Mouse (Mus musculus) embryo, embryonic 11.5 days (tissue): ENCODE measurements around the gene Prrg4.
A peak's percentile ranks its signal among the peaks of the same experiment; 100 is the strongest.
"Not testable (repeated sequence)": the region's sequence is repeated elsewhere in the genome, so short reads cannot be mapped to it uniquely, and the experiment has no call there.

Source experiments
- DNase-seq: peaks from one replicate; pipeline ENCODE4 v3.0.0-alpha.2; 2012; ENCODE audit warnings: low read depth, low spot score

Prrg4 gene

GRCm38 (mm10) chr2:104842559-104842958, 7.1 kb downstream of the Prrg4 start:
- no peak for DNase-seq

- DNase-seq: no peak
These were observed 7.9 kb downstream of the Prrg4 start for GRCm38 (mm10) chr2:104841736-104842135.

- no peak for DNase-seq
These were observed 8.7 kb downstream of the Prrg4 start for GRCm38 (mm10) chr2:104840974-104841373.

- no peak for DNase-seq
These were observed 17.2 kb downstream of the Prrg4 start for GRCm38 (mm10) chr2:104832486-104832885.

- no peak for DNase-seq
These were observed 23.5 kb downstream of the Prrg4 start for GRCm38 (mm10) chr2:104826191-104826590.

- DNase-seq: not testable (repeated sequence)
These were observed 30.9 kb downstream of the Prrg4 start for GRCm38 (mm10) chr2:104818763-104819162.

- DNase-seq: no peak
These were observed 31.9 kb downstream of the Prrg4 start for GRCm38 (mm10) chr2:104817555-104818330.

- peak; percentile 87 for DNase-seq
These were observed 32.7 kb downstream of the Prrg4 start for GRCm38 (mm10) chr2:104816866-104817439.

GRCm38 (mm10) chr2:104816371-104816827, 33.3 kb downstream of the Prrg4 start, which contains the start of gene Qser1:
Gene Qser1 (minus strand): TSS chr2:104816760.
- no peak for DNase-seq

GRCm38 (mm10) chr2:104815561-104816370, 33.9 kb downstream of the Prrg4 start:
- peak; percentile 30 for DNase-seq

GRCm38 (mm10) chr2:104814181-104814951, 35.3 kb downstream of the Prrg4 start:
- DNase-seq: no peak

GRCm38 (mm10) chr2:104805435-104805834, 44.2 kb downstream of the Prrg4 start:
- no peak for DNase-seq
